Mouse (Mus musculus) forebrain, postnatal 0 days (tissue): Measurements from ENCODE around the gene Eva1c. TPM values are rescaled to one million over a fixed set of nuclear protein-coding genes. Genes with fewer than 3 reads are reported as not detected.
"Not testable (repeated sequence)": the region's sequence is repeated elsewhere in the genome, so short reads cannot be mapped to it uniquely, and the experiment has no call there.

ENCODE experiments used
- ATAC-seq: fragments of 200-750 bp; cut with Nextera tagmentation; 2 replicates; pipeline ENCODE4 v1.8.0; 2017; ENCODE audit warnings: mild to moderate bottlenecking, moderate library complexity
- DNase-seq: peaks from one replicate; pipeline ENCODE4 v3.0.0-alpha.2; 2015
- H3K27ac ChIP-seq: fragments of 300-500 bp; sonication (generic); 2 replicates; pipeline ENCODE4 v1.5.1; 2014; ENCODE audit warnings: low read depth, mild to moderate bottlenecking, antibody characterized with exemption, low read length, moderate library complexity, mixed read lengths
- H3K27me3 ChIP-seq: fragments of 300-500 bp; sonication (generic); 2 replicates; pipeline ENCODE4 v1.6.1; 2014; ENCODE audit warnings: mild to moderate bottlenecking, low read length, mixed read lengths; ENCODE audit not compliant: insufficient read depth
- H3K36me3 ChIP-seq: fragments of 300-500 bp; sonication (generic); 2 replicates; pipeline ENCODE4 v1.6.1; 2014; ENCODE audit warnings: mild to moderate bottlenecking, moderate library complexity; ENCODE audit not compliant: insufficient read depth
- H3K4me1 ChIP-seq: fragments of 300-500 bp; sonication (generic); 2 replicates; pipeline ENCODE4 v1.6.1; 2014; ENCODE audit warnings: antibody characterized with exemption; ENCODE audit not compliant: insufficient read depth
- H3K4me2 ChIP-seq: fragments of 300-500 bp; sonication (generic); 2 replicates; pipeline ENCODE4 v1.6.1; 2014; ENCODE audit warnings: low read depth, mild to moderate bottlenecking, moderate library complexity
- H3K4me3 ChIP-seq: fragments of 300-500 bp; sonication (generic); 2 replicates; pipeline ENCODE4 v1.5.1; 2014; ENCODE audit warnings: low read depth, low read length, mixed read lengths
- H3K9ac ChIP-seq: fragments of 300-500 bp; sonication (generic); 2 replicates; pipeline ENCODE4 v1.6.1; 2014; ENCODE audit warnings: mild to moderate bottlenecking
- H3K9me3 ChIP-seq: fragments of 300-500 bp; sonication (generic); 2 replicates; pipeline ENCODE4 v1.6.1; 2016; ENCODE audit warnings: low read length
- CTCF ChIP-seq: sonication (generic); IDR thresholded peaks from 2 replicates; pipeline ENCODE4 v1.5.1; 2016; ENCODE audit warnings: antibody characterized with exemption, control low read depth, low read depth
- WGBS: fragments of 180-500 bp; shearing (Covaris S2); extraction: QIAGEN DNeasy Blood & Tissue Kit; methylation state at CpG from one replicate; pipeline ENCODE4 v1.1.7; 2014; 5-methylcytosine and 5-hydroxymethylcytosine counted together
- polyA plus RNA-seq: library from polyadenylated mRNA; unstranded; fragments of >200 nt; fragmentation: Nextera tagmentation; extraction: Ambion mirVana; gene quantifications from 2 replicates; pipeline ENCODE4 v1.2.1, GENCODE M21; 2015
- total RNA-seq: library from RNA; depleted of rRNA; stranded (reverse); fragments of >200 nt; gene quantifications from 2 replicates; pipeline ENCODE4 v1.2.3, GENCODE M21; 2014

Eva1c gene
- total and polyA plus RNA-seq, 2 experiments from 2014 or later: 3.4 to 4.0 TPM

- ATAC-seq: no peak
- TF ChIP-seq CTCF: no peak
- 66% methylated on average over 7 of the region's 7 CpGs for WGBS
- DNase-seq: no peak
- H3K4me1 ChIP-seq: no peaks in the 10 kb centered on the region
- H3K4me2 ChIP-seq: no peak overlapping the region
- no peak overlapping the region for H3K9ac ChIP-seq
- no peaks in the 10 kb centered on the region for H3K36me3 ChIP-seq
- no peaks in the 10 kb centered on the region for H3K27me3 ChIP-seq
- no peak overlapping the region for H3K27ac ChIP-seq
- no peaks in the 10 kb centered on the region for H3K9me3 ChIP-seq
- no peak overlapping the region for H3K4me3 ChIP-seq
Observed at GRCm38 (mm10) chr16:90822981-90823380, 3.5 kb upstream of the Eva1c start.

GRCm38 (mm10) chr16:90823986-90824385 is 2.5 kb upstream of the Eva1c start:
- H3K9ac ChIP-seq, H3K36me3 ChIP-seq, H3K9me3 ChIP-seq, DNase-seq, H3K27ac ChIP-seq, ATAC-seq, H3K27me3 ChIP-seq, H3K4me3 ChIP-seq, H3K4me2 ChIP-seq, H3K4me1 ChIP-seq: not testable (repeated sequence)
- WGBS: 76% methylated on average over 4 of the region's 4 CpGs

GRCm38 (mm10) chr16:90826041-90826440 is 478 bp upstream of the Eva1c start:
- no peak for TF ChIP-seq CTCF
- no peak for DNase-seq
- H3K27ac ChIP-seq: no peak overlapping the region
- peaks cover 4% of the 10 kb centered on the region; the same call in 1 of the 2 replicates for H3K27me3 ChIP-seq
- no peak overlapping the region for H3K4me3 ChIP-seq
- no peaks in the 10 kb centered on the region for H3K36me3 ChIP-seq
- H3K4me1 ChIP-seq: no peaks in the 10 kb centered on the region
- no peaks in the 10 kb centered on the region for H3K9me3 ChIP-seq
- H3K9ac ChIP-seq: no peak overlapping the region
- H3K4me2 ChIP-seq: no peak overlapping the region
- ATAC-seq: no peak
- WGBS: 88% methylated on average over 5 of the region's 5 CpGs

GRCm38 (mm10) chr16:90827498-90827897 is 979 bp downstream of the Eva1c start:
- Histone ChIP-seq H3K4me2 (no peak overlapping the region), H3K4me3 (no peak overlapping the region), H3K27ac (no peak overlapping the region), H3K27me3 (peaks cover 4% of the 10 kb centered on the region; the same call in 1 of the 2 replicates), H3K9ac (no peak overlapping the region), H3K4me1 (no peaks in the 10 kb centered on the region), H3K9me3 (no peaks in the 10 kb centered on the region), H3K36me3 (no peaks in the 10 kb centered on the region)
- 86% methylated on average over 9 of the region's 9 CpGs for WGBS
- DNase-seq: no peak
- ATAC-seq: no peak
- no peak for TF ChIP-seq CTCF

- peaks cover 4% of the 10 kb centered on the region; the same call in 1 of the 2 replicates for H3K27me3 ChIP-seq
- H3K36me3 ChIP-seq: no peaks in the 10 kb centered on the region
- no peak overlapping the region for H3K9ac ChIP-seq
- H3K27ac ChIP-seq: no peak overlapping the region
- no peak for DNase-seq
- no peaks in the 10 kb centered on the region for H3K4me1 ChIP-seq
- no peaks in the 10 kb centered on the region for H3K9me3 ChIP-seq
- TF ChIP-seq CTCF: no peak
- H3K4me3 ChIP-seq: no peak overlapping the region
- no peak for ATAC-seq
- 83% methylated on average over 7 of the region's 7 CpGs for WGBS
- no peak overlapping the region for H3K4me2 ChIP-seq
Observed at GRCm38 (mm10) chr16:90829136-90829535, 2.6 kb downstream of the Eva1c start.

- ATAC-seq (peak; percentile 84), DNase-seq (peak; percentile 77)
- Histone ChIP-seq H3K9me3 (no peaks in the 10 kb centered on the region), H3K4me3 (peak overlapping the region; percentile 48), H3K27ac (0 out of 2 replicates have a peak overlapping the region, but pooled peaks have one; percentile 45), H3K4me1 (no peaks in the 10 kb centered on the region), H3K27me3 (peaks cover 4% of the 10 kb centered on the region; the same call in 1 of the 2 replicates), H3K4me2 (peak overlapping the region; percentile 96), H3K36me3 (no peaks in the 10 kb centered on the region), H3K9ac (peak overlapping the region; percentile 56)
- TF ChIP-seq CTCF: peak; percentile 38; the same call in 1 of the 2 replicates
- whole genome bisulfite sequencing: 2% methylated on average over 41 of the region's 45 CpGs
Observed at GRCm38 (mm10) chr16:90829894-90830685, 3.6 kb downstream of the Eva1c start.

GRCm38 (mm10) chr16:90830686-90831439 is 4.3 kb downstream of the Eva1c start:
- peak; percentile 66 for ATAC-seq
- WGBS: 2% methylated on average over 62 of the region's 67 CpGs
- no peaks in the 10 kb centered on the region for H3K9me3 ChIP-seq
- no peak for TF ChIP-seq CTCF
- H3K27ac ChIP-seq: no peak overlapping the region
- H3K4me2 ChIP-seq: peak overlapping the region; percentile 96
- no peaks in the 10 kb centered on the region for H3K36me3 ChIP-seq
- peak overlapping the region; percentile 48 for H3K4me3 ChIP-seq
- DNase-seq: peak; percentile 71
- peaks cover 4% of the 10 kb centered on the region; the same call in 1 of the 2 replicates for H3K27me3 ChIP-seq
- no peaks in the 10 kb centered on the region for H3K4me1 ChIP-seq
- H3K9ac ChIP-seq: peak overlapping the region; percentile 56
